Mouse (Mus musculus): ENCODE results near the gene Galns. TPM values are rescaled to one million over a fixed set of nuclear protein-coding genes. Genes with fewer than 3 reads are reported as not detected.
A peak's percentile ranks its signal among the peaks of the same experiment; 100 is the strongest.

Gene Galns
- polyA plus RNA-seq, 1 experiment from 2014 or later, result 12.3 TPM

GRCm38 (mm10) chr8:122610612-122611277 lies 518 bp downstream of the Galns start:
- H3K4me3 ChIP-seq (ENCODE audit: low read depth, low read length), result peak overlapping the region; percentile 75
- H3K27ac ChIP-seq (ENCODE audit: low read depth, low read length), result peak overlapping the region; percentile 57; the same call in 1 of the 2 replicates
- no peaks in the 10 kb centered on the region for H3K27me3 ChIP-seq (ENCODE audit: control insufficient read depth, insufficient read depth, low read length)
- peak overlapping the region; percentile 81 for H3K9ac ChIP-seq (ENCODE audit: low read depth, low read length)
- H3K36me3 ChIP-seq (ENCODE audit: control insufficient read depth, insufficient read depth, low read length), result peaks cover 2% of the 10 kb centered on the region; the same call in 1 of the 2 replicates
- peak; percentile 41 for ATAC-seq (replicated peaks; ENCODE audit: insufficient number of reproducible peaks, low FRiP score, low TSS enrichment)
- H3K4me1 ChIP-seq (ENCODE audit: control insufficient read depth, insufficient read depth, low read length), result peaks cover 9% of the 10 kb centered on the region
- H3K9me3 ChIP-seq (replicated peaks; ENCODE audit: control insufficient read depth, low read length), result no peaks in the 10 kb centered on the region
- H3K4me2 ChIP-seq, result peak overlapping the region; percentile 81
- 7% methylated on average over 20 of the region's 20 CpGs for WGBS (ENCODE audit: insufficient replicate concordance)

- no peak for ATAC-seq (replicated peaks; ENCODE audit: insufficient number of reproducible peaks, low FRiP score, low TSS enrichment)
- H3K9me3 ChIP-seq (replicated peaks; ENCODE audit: control insufficient read depth, low read length), result no peaks in the 10 kb centered on the region
- H3K27me3 ChIP-seq (ENCODE audit: control insufficient read depth, insufficient read depth, low read length), result no peaks in the 10 kb centered on the region
- peak overlapping the region; percentile 81 for H3K4me2 ChIP-seq
- WGBS (ENCODE audit: insufficient replicate concordance), result 64% methylated on average over 4 of the region's 4 CpGs
- H3K9ac ChIP-seq (ENCODE audit: low read depth, low read length), result no peak overlapping the region
- H3K4me3 ChIP-seq (ENCODE audit: low read depth, low read length), result no peak overlapping the region
- H3K4me1 ChIP-seq (ENCODE audit: control insufficient read depth, insufficient read depth, low read length), result peaks cover 9% of the 10 kb centered on the region
- no peak overlapping the region for H3K27ac ChIP-seq (ENCODE audit: low read depth, low read length)
- peaks cover 2% of the 10 kb centered on the region; the same call in 1 of the 2 replicates for H3K36me3 ChIP-seq (ENCODE audit: control insufficient read depth, insufficient read depth, low read length)
Measured at GRCm38 (mm10) chr8:122610209-122610608, 1.1 kb downstream of the Galns start.

- whole genome bisulfite sequencing (ENCODE audit: insufficient replicate concordance), result 86% methylated on average over 11 of the region's 12 CpGs
- no peak overlapping the region for H3K4me3 ChIP-seq (ENCODE audit: low read depth, low read length)
- H3K36me3 ChIP-seq (ENCODE audit: control insufficient read depth, insufficient read depth, low read length), result no peaks in the 10 kb centered on the region
- H3K4me1 ChIP-seq (ENCODE audit: control insufficient read depth, insufficient read depth, low read length), result peaks cover 7% of the 10 kb centered on the region
- H3K9me3 ChIP-seq (replicated peaks; ENCODE audit: control insufficient read depth, low read length), result no peaks in the 10 kb centered on the region
- H3K9ac ChIP-seq (ENCODE audit: low read depth, low read length), result no peak overlapping the region
- ATAC-seq (replicated peaks; ENCODE audit: insufficient number of reproducible peaks, low FRiP score, low TSS enrichment), result no peak
- no peak overlapping the region for H3K27ac ChIP-seq (ENCODE audit: low read depth, low read length)
- no peaks in the 10 kb centered on the region for H3K27me3 ChIP-seq (ENCODE audit: control insufficient read depth, insufficient read depth, low read length)
- H3K4me2 ChIP-seq, result no peak overlapping the region
Measured at GRCm38 (mm10) chr8:122606810-122607209, 4.5 kb downstream of the Galns start.

DNA sequence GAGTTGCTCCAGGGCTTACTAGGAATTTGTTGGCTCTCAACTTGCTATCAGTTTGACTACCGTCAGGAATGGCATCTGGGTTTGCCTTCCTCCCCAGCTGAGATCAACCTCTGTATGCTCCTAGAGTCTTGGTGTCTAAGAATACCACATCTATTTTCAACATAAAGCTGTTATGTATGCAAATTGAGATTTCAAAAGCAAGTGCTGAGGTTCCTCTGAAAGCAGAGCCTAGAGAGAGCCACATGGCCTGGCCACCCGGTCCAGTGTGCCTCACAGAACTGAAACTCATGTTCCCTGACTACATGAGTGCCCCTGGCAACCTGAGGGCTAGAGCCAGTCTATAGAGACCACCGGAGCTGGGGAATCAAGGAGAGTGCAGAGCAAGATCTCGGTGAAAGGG lies 5.9 kb downstream of the Galns start:
- Histone ChIP-seq H3K4me1 (ENCODE audit: control insufficient read depth, insufficient read depth, low read length) (peaks cover 7% of the 10 kb centered on the region), H3K27me3 (ENCODE audit: control insufficient read depth, insufficient read depth, low read length) (no peaks in the 10 kb centered on the region), H3K9me3 (replicated peaks; ENCODE audit: control insufficient read depth, low read length) (no peaks in the 10 kb centered on the region), H3K36me3 (ENCODE audit: control insufficient read depth, insufficient read depth, low read length) (no peaks in the 10 kb centered on the region), H3K4me2 (no peak overlapping the region), H3K4me3 (ENCODE audit: low read depth, low read length) (no peak overlapping the region), H3K9ac (ENCODE audit: low read depth, low read length) (no peak overlapping the region), H3K27ac (ENCODE audit: low read depth, low read length) (no peak overlapping the region)
- no peak for ATAC-seq (replicated peaks; ENCODE audit: insufficient number of reproducible peaks, low FRiP score, low TSS enrichment)
- WGBS (ENCODE audit: insufficient replicate concordance), result 60% methylated on average over 4 of the region's 4 CpGs

GRCm38 (mm10) chr8:122604640-122605039 lies 6.6 kb downstream of the Galns start:
- Histone ChIP-seq H3K27me3 (ENCODE audit: control insufficient read depth, insufficient read depth, low read length) (no peaks in the 10 kb centered on the region), H3K9me3 (replicated peaks; ENCODE audit: control insufficient read depth, low read length) (no peaks in the 10 kb centered on the region), H3K9ac (ENCODE audit: low read depth, low read length) (no peak overlapping the region), H3K4me3 (ENCODE audit: low read depth, low read length) (no peak overlapping the region), H3K36me3 (ENCODE audit: control insufficient read depth, insufficient read depth, low read length) (no peaks in the 10 kb centered on the region), H3K4me1 (ENCODE audit: control insufficient read depth, insufficient read depth, low read length) (peaks cover 7% of the 10 kb centered on the region), H3K27ac (ENCODE audit: low read depth, low read length) (no peak overlapping the region), H3K4me2 (no peak overlapping the region)
- WGBS (ENCODE audit: insufficient replicate concordance), result 42% methylated on average over 1 of the region's 1 CpGs
- no peak for ATAC-seq (replicated peaks; ENCODE audit: insufficient number of reproducible peaks, low FRiP score, low TSS enrichment)

DNA sequence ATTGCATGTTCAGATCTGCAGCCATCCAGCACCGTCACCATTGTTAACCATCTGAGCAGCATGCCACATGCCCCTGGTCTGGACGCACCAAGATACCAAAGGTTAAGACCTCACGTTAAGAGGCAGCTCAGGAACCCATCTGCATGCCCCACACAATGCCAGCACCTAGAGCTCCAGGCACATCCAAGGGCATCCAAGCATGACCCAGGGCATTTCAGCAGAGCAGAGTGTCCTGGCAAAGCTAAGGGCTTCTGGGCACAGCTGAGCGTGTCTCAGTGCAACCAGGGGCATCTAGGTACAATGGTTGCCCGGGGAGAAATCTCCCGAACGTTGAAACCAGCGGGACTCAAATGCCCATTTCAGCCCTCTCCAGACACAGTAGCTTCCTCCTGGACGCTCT lies 10.6 kb downstream of the Galns start:
- H3K9me3 ChIP-seq (replicated peaks; ENCODE audit: control insufficient read depth, low read length), result no peaks in the 10 kb centered on the region
- H3K4me2 ChIP-seq, result no peak overlapping the region
- ATAC-seq (replicated peaks; ENCODE audit: insufficient number of reproducible peaks, low FRiP score, low TSS enrichment), result no peak
- 93% methylated on average over 9 of the region's 9 CpGs for WGBS (ENCODE audit: insufficient replicate concordance)
- H3K36me3 ChIP-seq (ENCODE audit: control insufficient read depth, insufficient read depth, low read length), result no peaks in the 10 kb centered on the region; the same call in 1 of the 2 replicates
- H3K4me3 ChIP-seq (ENCODE audit: low read depth, low read length), result no peak overlapping the region
- no peaks in the 10 kb centered on the region for H3K27me3 ChIP-seq (ENCODE audit: control insufficient read depth, insufficient read depth, low read length)
- H3K4me1 ChIP-seq (ENCODE audit: control insufficient read depth, insufficient read depth, low read length), result peaks cover 7% of the 10 kb centered on the region
- H3K9ac ChIP-seq (ENCODE audit: low read depth, low read length), result no peak overlapping the region
- H3K27ac ChIP-seq (ENCODE audit: low read depth, low read length), result no peak overlapping the region

DNA sequence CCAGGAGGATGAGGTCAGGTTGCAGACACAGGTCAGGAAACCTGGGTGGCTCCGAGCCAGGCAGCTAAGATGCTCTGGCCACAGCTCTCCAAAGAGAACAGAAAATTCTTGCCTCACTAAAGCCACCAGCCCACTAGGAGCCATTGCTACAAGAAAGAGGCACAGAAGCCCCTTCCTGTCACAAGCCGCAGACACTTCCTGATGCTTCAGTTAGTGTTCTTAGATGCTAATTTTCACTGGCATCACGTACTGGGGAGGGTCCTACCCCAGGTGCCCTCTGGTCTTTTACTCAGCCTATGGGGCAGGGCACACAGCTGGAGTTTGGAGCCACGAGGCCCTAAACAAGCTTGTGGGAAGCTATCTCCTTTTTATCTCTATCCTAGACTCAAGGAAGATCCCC lies 15.2 kb downstream of the Galns start:
- H3K4me3 ChIP-seq (ENCODE audit: low read depth, low read length), result no peak overlapping the region
- H3K4me1 ChIP-seq (ENCODE audit: control insufficient read depth, insufficient read depth, low read length), result peaks cover 9% of the 10 kb centered on the region
- H3K9me3 ChIP-seq (replicated peaks; ENCODE audit: control insufficient read depth, low read length), result no peaks in the 10 kb centered on the region
- ATAC-seq (replicated peaks; ENCODE audit: insufficient number of reproducible peaks, low FRiP score, low TSS enrichment), result no peak
- no peak overlapping the region for H3K9ac ChIP-seq (ENCODE audit: low read depth, low read length)
- 52% methylated on average over 4 of the region's 4 CpGs for WGBS (ENCODE audit: insufficient replicate concordance)
- H3K27ac ChIP-seq (ENCODE audit: low read depth, low read length), result no peak overlapping the region
- peaks cover 3% of the 10 kb centered on the region; the same call in 1 of the 2 replicates for H3K27me3 ChIP-seq (ENCODE audit: control insufficient read depth, insufficient read depth, low read length)
- H3K4me2 ChIP-seq, result no peak overlapping the region
- no peaks in the 10 kb centered on the region; the same call in 1 of the 2 replicates for H3K36me3 ChIP-seq (ENCODE audit: control insufficient read depth, insufficient read depth, low read length)

DNA sequence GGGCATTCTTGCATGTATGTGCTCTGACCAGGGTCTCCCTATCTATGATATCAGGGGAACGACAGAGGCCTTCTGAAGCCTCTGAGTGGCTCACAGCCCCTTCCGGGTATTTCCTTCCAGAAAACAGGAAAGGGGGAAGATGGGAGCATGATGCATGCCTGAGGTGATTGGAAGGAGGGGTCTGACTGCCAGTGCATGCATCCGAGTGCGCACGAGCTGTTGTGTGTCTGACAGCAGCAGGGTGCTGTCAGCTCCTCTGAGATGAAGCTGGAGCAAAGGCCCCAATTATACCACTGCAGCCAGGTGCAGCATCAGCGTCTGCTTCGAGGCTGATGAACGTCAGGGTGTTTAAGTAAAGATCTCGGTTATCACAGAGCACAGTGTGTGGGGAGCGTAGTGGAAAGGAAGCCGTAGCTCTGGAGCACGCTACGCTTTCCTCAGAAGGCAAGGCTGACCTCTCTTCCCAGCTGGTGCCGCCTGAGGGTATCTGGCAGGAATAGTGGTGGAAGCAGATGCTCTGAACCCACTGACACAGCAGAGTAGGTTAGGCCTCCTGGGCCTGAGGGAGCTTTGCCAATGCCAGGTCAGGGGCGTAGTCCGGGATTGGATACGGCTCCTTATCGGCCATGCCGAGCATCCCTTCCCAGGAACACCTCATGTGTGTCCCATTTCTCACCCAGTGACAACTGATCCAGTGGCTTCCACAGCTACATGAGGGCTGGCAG lies 17.3 kb downstream of the Galns start:
- H3K27ac ChIP-seq (ENCODE audit: low read depth, low read length), result no peak overlapping the region
- H3K4me2 ChIP-seq, result no peak overlapping the region
- peaks cover 9% of the 10 kb centered on the region for H3K4me1 ChIP-seq (ENCODE audit: control insufficient read depth, insufficient read depth, low read length)
- no peak overlapping the region for H3K4me3 ChIP-seq (ENCODE audit: low read depth, low read length)
- H3K36me3 ChIP-seq (ENCODE audit: control insufficient read depth, insufficient read depth, low read length), result no peaks in the 10 kb centered on the region; the same call in 1 of the 2 replicates
- H3K9ac ChIP-seq (ENCODE audit: low read depth, low read length), result no peak overlapping the region
- no peaks in the 10 kb centered on the region for H3K9me3 ChIP-seq (replicated peaks; ENCODE audit: control insufficient read depth, low read length)
- ATAC-seq (replicated peaks; ENCODE audit: insufficient number of reproducible peaks, low FRiP score, low TSS enrichment), result no peak
- WGBS (ENCODE audit: insufficient replicate concordance), result 59% methylated on average over 19 of the region's 19 CpGs
- peaks cover 3% of the 10 kb centered on the region; the same call in 1 of the 2 replicates for H3K27me3 ChIP-seq (ENCODE audit: control insufficient read depth, insufficient read depth, low read length)
